Mouse (Mus musculus) liver, adult 2 months (tissue): Measurements from ENCODE around the gene Tmx1. TPM values are rescaled to one million over a fixed set of nuclear protein-coding genes. Genes with fewer than 3 reads are reported as not detected.

ENCODE experiments used
- DNase-seq: peaks from one replicate; pipeline ENCODE4 v3.0.0-alpha.2; 2011; ENCODE audit warnings: low read depth, low spot score; ENCODE audit errors: extremely low read depth
- H3K27ac ChIP-seq: fragments of 200-500 bp; replicated peaks from 2 replicates; pipeline ENCODE4 v1.5.1; 2012; ENCODE audit warnings: low read depth, mild to moderate bottlenecking, control low read depth, inconsistent platforms, low read length; ENCODE audit not compliant: insufficient read depth
- H3K27me3 ChIP-seq: fragments of 200-500 bp; 2 replicates; pipeline ENCODE4 v1.6.1; 2012; ENCODE audit warnings: mild to moderate bottlenecking, moderate library complexity, low read length, inconsistent platforms; ENCODE audit not compliant: control insufficient read depth, insufficient read depth
- H3K36me3 ChIP-seq: fragments of 200-500 bp; 2 replicates; pipeline ENCODE4 v1.6.1; 2012; ENCODE audit warnings: low read length, inconsistent platforms; ENCODE audit not compliant: control insufficient read depth, insufficient read depth
- H3K4me1 ChIP-seq: fragments of 200-500 bp; 2 replicates; pipeline ENCODE4 v1.6.1; 2011; ENCODE audit warnings: low read length; ENCODE audit not compliant: control insufficient read depth, insufficient read depth
- H3K4me3 ChIP-seq: fragments of 200-500 bp; 2 replicates; pipeline ENCODE4 v1.5.1; 2011; ENCODE audit warnings: low read depth, mild to moderate bottlenecking, control low read depth, low read length, moderate library complexity; ENCODE audit not compliant: insufficient read depth
- H3K79me2 ChIP-seq: fragments of 200-500 bp; 2 replicates; pipeline ENCODE4 v1.6.1; 2012; ENCODE audit warnings: inconsistent platforms, mild to moderate bottlenecking, low read length, moderate library complexity; ENCODE audit not compliant: control insufficient read depth, insufficient read depth
- H3K9ac ChIP-seq: fragments of 200-500 bp; 2 replicates; pipeline ENCODE4 v1.6.1; 2012; ENCODE audit warnings: low read depth, mild to moderate bottlenecking, control low read depth, inconsistent platforms, low read length
- CTCF ChIP-seq: fragments of 200-500 bp; IDR thresholded peaks from 2 replicates; pipeline ENCODE4 v1.5.1; 2011; ENCODE audit warnings: low read depth, low read length, control low read depth
- POLR2A ChIP-seq: fragments of 200-500 bp; IDR thresholded peaks from 2 replicates; pipeline ENCODE4 v1.6.1; 2011; ENCODE audit warnings: low read length, control low read depth; ENCODE audit not compliant: insufficient read depth; ENCODE audit errors: extremely low read depth
- WGBS: fragments of 180-500 bp; shearing (Covaris S2); methylation state at CpG from one replicate; pipeline ENCODE4 v1.1.7; 2018; 5-methylcytosine and 5-hydroxymethylcytosine counted together
- polyA plus RNA-seq: library from polyadenylated mRNA; depleted of rRNA; stranded (reverse); fragments of >200 nt; gene quantifications from 2 replicates; pipeline ENCODE4 v1.2.3, GENCODE M21; 2012
- total RNA-seq: library from RNA; depleted of rRNA; stranded (reverse); fragments of >200 nt; gene quantifications from 2 replicates; pipeline ENCODE4 v1.2.3, GENCODE M21; 2014

Gene Tmx1
- total and polyA plus RNA-seq, 2 experiments: 7.0 to 41.9 TPM

DNA sequence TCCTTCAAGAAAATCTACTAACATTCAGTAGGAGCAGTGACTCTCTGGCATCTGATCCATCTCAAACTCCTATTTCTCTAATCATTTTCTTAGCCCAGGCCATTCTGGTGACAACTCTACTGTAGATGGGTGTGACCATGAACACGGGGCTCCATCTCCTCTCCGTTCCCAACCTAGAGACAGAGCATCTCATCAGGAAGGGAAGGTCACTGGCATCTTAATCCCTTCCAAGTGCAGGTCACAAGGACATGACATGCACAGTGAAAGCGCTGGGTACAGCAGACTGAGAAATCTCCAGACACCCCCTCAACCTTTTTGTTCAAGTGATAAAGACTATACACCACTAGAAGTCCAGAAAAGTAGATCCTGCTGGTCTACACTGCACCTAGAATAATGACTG lies 1.4 kb upstream of the Tmx1 start:
- no peak overlapping the region for H3K4me3 ChIP-seq
- H3K27me3 ChIP-seq: no peaks in the 10 kb centered on the region
- no peaks in the 10 kb centered on the region for H3K36me3 ChIP-seq
- H3K27ac ChIP-seq: no peak overlapping the region
- H3K79me2 ChIP-seq: peaks cover 14% of the 10 kb centered on the region; the same call in 1 of the 2 replicates
- H3K4me1 ChIP-seq: peaks cover 3% of the 10 kb centered on the region; the same call in 1 of the 2 replicates
- TF ChIP-seq POLR2A: no peak
- DNase-seq: no peak
- 91% methylated on average over 3 of the region's 3 CpGs for WGBS
- no peak overlapping the region for H3K9ac ChIP-seq

DNA sequence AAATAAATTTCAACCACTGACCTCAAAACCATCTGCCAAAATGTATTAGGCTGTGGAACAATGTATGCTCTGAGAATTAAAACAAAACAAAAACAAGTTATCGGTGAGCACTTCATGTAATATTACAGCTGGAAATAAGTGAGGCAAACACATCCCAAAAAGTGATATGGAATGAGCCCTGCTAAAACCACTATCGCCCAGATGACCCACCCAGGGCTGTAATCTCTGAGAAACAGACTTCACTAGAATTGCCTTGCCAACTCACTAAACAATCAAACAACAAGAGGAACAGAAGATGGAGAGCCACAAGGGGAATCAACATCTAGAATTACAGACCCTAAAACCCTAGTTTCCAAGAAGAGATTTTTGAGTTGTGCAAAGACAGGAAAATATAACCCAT lies 752 bp upstream of the Tmx1 start:
- no peak for TF ChIP-seq POLR2A
- TF ChIP-seq CTCF: no peak
- H3K4me1 ChIP-seq: peaks cover 3% of the 10 kb centered on the region; the same call in 1 of the 2 replicates
- peaks cover 4% of the 10 kb centered on the region for H3K36me3 ChIP-seq
- no peak overlapping the region for H3K9ac ChIP-seq
- H3K27ac ChIP-seq: no peak overlapping the region
- no peaks in the 10 kb centered on the region for H3K27me3 ChIP-seq
- DNase-seq: no peak
- H3K79me2 ChIP-seq: peaks cover 14% of the 10 kb centered on the region; the same call in 1 of the 2 replicates
- H3K4me3 ChIP-seq: no peak overlapping the region
- 70% methylated on average over 2 of the region's 2 CpGs for whole genome bisulfite sequencing

DNA sequence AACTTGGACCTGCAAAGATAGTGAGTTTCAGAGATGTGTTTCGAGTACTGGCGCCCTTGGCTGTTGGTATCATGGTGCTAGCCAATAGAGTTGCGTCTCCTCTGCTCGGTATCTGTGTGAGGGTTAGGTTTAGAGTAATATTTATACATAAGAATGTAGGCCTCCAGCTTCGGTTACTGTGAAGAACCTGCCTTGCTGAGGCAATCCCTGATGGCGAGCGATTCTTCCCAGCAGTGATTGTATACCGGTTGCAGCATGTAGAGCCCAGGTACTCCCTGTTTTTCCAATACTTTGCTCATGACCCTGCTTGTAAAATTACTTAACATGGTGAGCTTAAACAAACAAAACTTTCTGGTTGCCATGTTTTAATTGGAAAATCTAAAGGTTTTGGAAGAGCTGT lies 2.3 kb downstream of the Tmx1 start:
- Histone ChIP-seq H3K27ac (no peak overlapping the region), H3K4me1 (peaks cover 11% of the 10 kb centered on the region; the same call in 1 of the 2 replicates), H3K9ac (no peak overlapping the region), H3K79me2 (peaks cover 14% of the 10 kb centered on the region; the same call in 1 of the 2 replicates), H3K27me3 (no peaks in the 10 kb centered on the region), H3K4me3 (no peak overlapping the region), H3K36me3 (peaks cover 17% of the 10 kb centered on the region)
- no peak for TF ChIP-seq CTCF
- no peak for TF ChIP-seq POLR2A
- no peak for DNase-seq
- 88% methylated on average over 8 of the region's 8 CpGs for WGBS

DNA sequence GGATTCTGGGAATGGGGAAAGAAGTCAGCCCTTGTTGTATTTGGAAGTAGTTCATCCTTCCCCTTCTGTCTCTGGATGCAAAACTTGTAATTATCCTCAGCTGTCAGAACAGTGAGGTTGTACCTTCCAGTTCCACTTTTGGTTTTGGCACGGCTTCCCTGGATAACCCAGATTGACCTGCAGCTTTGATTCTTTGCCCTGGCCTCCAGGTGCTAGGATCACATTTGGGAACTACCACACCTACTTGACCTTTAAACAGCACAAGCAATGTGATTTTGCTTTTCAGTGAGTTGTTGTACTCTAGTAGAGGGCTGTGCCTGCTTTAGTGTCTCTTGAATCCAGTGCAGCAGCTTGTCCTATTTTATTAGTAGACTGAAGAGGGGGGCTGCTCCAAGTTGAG lies 6.7 kb downstream of the Tmx1 start:
- no peak overlapping the region for H3K4me3 ChIP-seq
- no peaks in the 10 kb centered on the region for H3K27me3 ChIP-seq
- peaks cover 8% of the 10 kb centered on the region; the same call in 1 of the 2 replicates for H3K4me1 ChIP-seq
- TF ChIP-seq POLR2A (no peak), CTCF (no peak)
- WGBS: 31% methylated on average over 1 of the region's 1 CpGs
- H3K36me3 ChIP-seq: peaks cover 23% of the 10 kb centered on the region
- H3K79me2 ChIP-seq: peaks cover 3% of the 10 kb centered on the region; the same call in 1 of the 2 replicates
- no peak overlapping the region for H3K9ac ChIP-seq
- peak; percentile 94 for DNase-seq
- H3K27ac ChIP-seq: peak overlapping the region; percentile 57; the same call in 1 of the 2 replicates

DNA sequence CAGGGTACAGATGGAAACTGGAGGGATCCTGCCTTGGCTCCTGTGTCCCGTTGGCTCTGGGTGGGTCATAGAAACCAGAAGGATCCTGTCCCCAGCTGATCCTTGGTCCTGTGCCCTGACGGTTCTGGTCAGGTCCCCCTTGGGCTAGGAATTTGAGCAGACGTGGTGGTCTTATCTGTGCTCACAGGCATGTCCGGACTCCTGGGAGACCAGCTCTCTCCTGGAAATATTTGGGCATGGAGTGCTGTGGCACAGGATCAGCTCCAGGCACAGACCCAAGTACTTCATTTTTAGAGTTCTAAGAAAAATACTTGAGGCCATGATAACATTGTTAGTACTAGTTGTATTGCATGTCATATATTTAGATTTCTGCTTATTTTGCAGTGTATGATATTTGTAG lies 11.1 kb downstream of the Tmx1 start:
- H3K27ac ChIP-seq: no peak overlapping the region
- H3K4me3 ChIP-seq: no peak overlapping the region
- peaks cover 22% of the 10 kb centered on the region for H3K36me3 ChIP-seq
- TF ChIP-seq CTCF (no peak), POLR2A (no peak)
- no peak overlapping the region for H3K9ac ChIP-seq
- H3K4me1 ChIP-seq: peaks cover 8% of the 10 kb centered on the region; the same call in 1 of the 2 replicates
- H3K27me3 ChIP-seq: no peaks in the 10 kb centered on the region
- no peaks in the 10 kb centered on the region for H3K79me2 ChIP-seq
- 91% methylated on average over 4 of the region's 4 CpGs for WGBS
- DNase-seq: no peak

DNA sequence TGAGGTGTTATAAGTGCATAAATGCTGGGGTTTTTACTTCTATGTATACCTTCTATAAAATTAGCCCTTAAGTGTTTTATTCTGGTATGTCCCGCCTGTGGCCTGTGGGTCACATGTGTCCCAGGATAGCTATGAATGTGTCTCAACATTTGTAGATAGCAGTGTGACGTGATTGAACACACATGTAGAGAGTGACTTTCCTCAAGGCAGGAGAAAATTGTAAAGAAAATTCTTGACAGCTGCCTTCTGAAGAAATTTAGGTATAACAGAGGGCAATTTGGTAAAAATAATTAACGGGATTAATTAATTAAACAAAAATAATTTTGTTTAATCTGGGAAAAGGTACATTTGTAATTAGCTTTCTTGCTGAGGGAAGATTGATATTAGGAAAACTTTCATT lies 22.4 kb downstream of the Tmx1 start:
- WGBS: 80% methylated on average over 3 of the region's 3 CpGs
- no peaks in the 10 kb centered on the region for H3K79me2 ChIP-seq
- H3K27ac ChIP-seq: no peak overlapping the region
- no peaks in the 10 kb centered on the region; the same call in 1 of the 2 replicates for H3K27me3 ChIP-seq
- TF ChIP-seq CTCF (no peak), POLR2A (no peak)
- no peak overlapping the region for H3K4me3 ChIP-seq
- H3K4me1 ChIP-seq: no peaks in the 10 kb centered on the region
- no peak overlapping the region for H3K9ac ChIP-seq
- no peak for DNase-seq
- no peaks in the 10 kb centered on the region for H3K36me3 ChIP-seq
